Mouse (Mus musculus) liver, embryonic 11.5 days (tissue): ENCODE results near the gene Tmem150c. TPM values are rescaled to one million over a fixed set of nuclear protein-coding genes. Genes with fewer than 3 reads are reported as not detected.

Experiments
- ATAC-seq: fragments of 200-750 bp; cut with Nextera tagmentation; replicated peaks from 2 replicates; pipeline ENCODE4 v1.8.0; 2017; ENCODE audit warnings: moderate number of reproducible peaks, mild to moderate bottlenecking, moderate TSS enrichment, moderate library complexity; ENCODE audit not compliant: low FRiP score
- DNase-seq: peaks from one replicate; pipeline ENCODE4 v3.0.0-alpha.2; 2017; ENCODE audit warnings: low spot score
- H3K27ac ChIP-seq: fragments of 300-500 bp; sonication (generic); 2 replicates; pipeline ENCODE4 v1.5.1; 2014; ENCODE audit warnings: mild to moderate bottlenecking, low read depth, low read length, control low read depth
- H3K27me3 ChIP-seq: fragments of 300-500 bp; sonication (generic); replicated peaks from 2 replicates; pipeline ENCODE4 v1.6.1; 2014; ENCODE audit warnings: low read length, mixed read lengths; ENCODE audit not compliant: control insufficient read depth, insufficient read depth
- H3K36me3 ChIP-seq: fragments of 300-500 bp; sonication (generic); 2 replicates; pipeline ENCODE4 v1.6.1; 2014; ENCODE audit warnings: mild to moderate bottlenecking, low read length, moderate library complexity, mixed read lengths; ENCODE audit not compliant: control insufficient read depth, insufficient read depth
- H3K4me1 ChIP-seq: fragments of 300-500 bp; sonication (generic); replicated peaks from 2 replicates; pipeline ENCODE4 v1.6.1; 2014; ENCODE audit warnings: low read length, mixed read lengths; ENCODE audit not compliant: control insufficient read depth, insufficient read depth
- H3K4me2 ChIP-seq: fragments of 300-500 bp; sonication (generic); 2 replicates; pipeline ENCODE4 v1.6.1; 2014; ENCODE audit warnings: mild to moderate bottlenecking, control low read depth, moderate library complexity
- H3K4me3 ChIP-seq: fragments of 300-500 bp; sonication (generic); 2 replicates; pipeline ENCODE4 v1.5.1; 2014; ENCODE audit warnings: low read depth, low read length, control low read depth
- H3K9ac ChIP-seq: fragments of 300-500 bp; sonication (generic); 2 replicates; pipeline ENCODE4 v1.6.1; 2014; ENCODE audit warnings: low read depth, low read length, control low read depth
- H3K9me3 ChIP-seq: fragments of 300-500 bp; sonication (generic); 2 replicates; pipeline ENCODE4 v1.6.1; 2016; ENCODE audit warnings: low read length, inconsistent platforms, mixed read lengths; ENCODE audit not compliant: control insufficient read depth
- WGBS: fragments of 180-500 bp; shearing (Covaris S2); extraction: QIAGEN DNeasy Blood & Tissue Kit; methylation state at CpG from one replicate; pipeline ENCODE4 v1.1.7; 2014; 5-methylcytosine and 5-hydroxymethylcytosine counted together
- polyA plus RNA-seq: library from polyadenylated mRNA; unstranded; fragments of >200 nt; fragmentation: Nextera tagmentation; extraction: Ambion mirVana; gene quantifications from 2 replicates; pipeline ENCODE4 v1.2.1, GENCODE M21; 2014

The Tmem150c gene
- polyA plus RNA-seq, 1 experiment from 2014 or later: 2.3 TPM

- 47% methylated on average over 1 of the region's 1 CpGs for WGBS
- no peak overlapping the region for H3K27ac ChIP-seq
- no peak for ATAC-seq
Observed at GRCm38 (mm10) chr5:100124530-100124929, 35.1 kb downstream of the Tmem150c start.

GRCm38 (mm10) chr5:100123283-100123682, 36.3 kb downstream of the Tmem150c start:
- H3K9me3 ChIP-seq: no peaks in the 10 kb centered on the region
- 48% methylated on average over 7 of the region's 7 CpGs for WGBS
- ATAC-seq (no peak), DNase-seq (no peak)
- peaks cover 2% of the 10 kb centered on the region; the same call in 1 of the 2 replicates for H3K27me3 ChIP-seq
- no peak overlapping the region for H3K27ac ChIP-seq
- H3K9ac ChIP-seq: no peak overlapping the region
- H3K4me1 ChIP-seq: no peaks in the 10 kb centered on the region; the same call in 1 of the 2 replicates
- no peak overlapping the region for H3K4me2 ChIP-seq
- H3K36me3 ChIP-seq: no peaks in the 10 kb centered on the region
- no peak overlapping the region for H3K4me3 ChIP-seq

More at GRCm38 (mm10) chr5:100124530-100124929, 35.1 kb downstream of the Tmem150c start:
- H3K27me3 ChIP-seq: peaks cover 2% of the 10 kb centered on the region; the same call in 1 of the 2 replicates
- H3K4me3 ChIP-seq: no peak overlapping the region
- no peaks in the 10 kb centered on the region; the same call in 1 of the 2 replicates for H3K4me1 ChIP-seq
- no peak for DNase-seq
- H3K4me2 ChIP-seq: no peak overlapping the region
- H3K36me3 ChIP-seq: no peaks in the 10 kb centered on the region
- H3K9me3 ChIP-seq: no peaks in the 10 kb centered on the region
- H3K9ac ChIP-seq: no peak overlapping the region

- no peaks in the 10 kb centered on the region for H3K9me3 ChIP-seq
- H3K9ac ChIP-seq: no peak overlapping the region
- peak overlapping the region; percentile 37 for H3K4me2 ChIP-seq
- 47% methylated on average over 7 of the region's 7 CpGs for WGBS
- peaks cover 2% of the 10 kb centered on the region; the same call in 1 of the 2 replicates for H3K27me3 ChIP-seq
- H3K36me3 ChIP-seq: no peaks in the 10 kb centered on the region
- H3K4me3 ChIP-seq: no peak overlapping the region
- DNase-seq (no peak), ATAC-seq (no peak)
- H3K4me1 ChIP-seq: no peaks in the 10 kb centered on the region
- no peak overlapping the region for H3K27ac ChIP-seq
Observed at GRCm38 (mm10) chr5:100121170-100121569, 38.4 kb downstream of the Tmem150c start.

- peak overlapping the region; percentile 37 for H3K4me2 ChIP-seq
- no peak overlapping the region for H3K4me3 ChIP-seq
- no peaks in the 10 kb centered on the region for H3K9me3 ChIP-seq
- WGBS: 7% methylated on average over 20 of the region's 20 CpGs
- no peak overlapping the region for H3K9ac ChIP-seq
- ATAC-seq (no peak), DNase-seq (no peak)
- no peak overlapping the region for H3K27ac ChIP-seq
- H3K36me3 ChIP-seq: no peaks in the 10 kb centered on the region
- peaks cover 2% of the 10 kb centered on the region; the same call in 1 of the 2 replicates for H3K27me3 ChIP-seq
- no peaks in the 10 kb centered on the region for H3K4me1 ChIP-seq
Observed at GRCm38 (mm10) chr5:100120711-100121141, 38.9 kb downstream of the Tmem150c start.

GRCm38 (mm10) chr5:100119331-100119730, 40.3 kb downstream of the Tmem150c start:
- Histone ChIP-seq H3K9ac (no peak overlapping the region), H3K4me3 (no peak overlapping the region), H3K27ac (no peak overlapping the region), H3K27me3 (peaks cover 2% of the 10 kb centered on the region; the same call in 1 of the 2 replicates), H3K4me1 (no peaks in the 10 kb centered on the region), H3K9me3 (no peaks in the 10 kb centered on the region), H3K36me3 (no peaks in the 10 kb centered on the region), H3K4me2 (no peak overlapping the region)
- DNase-seq (no peak), ATAC-seq (no peak)
- 56% methylated on average over 8 of the region's 8 CpGs for WGBS

- Histone ChIP-seq H3K9ac (no peak overlapping the region), H3K27ac (no peak overlapping the region), H3K4me3 (no peak overlapping the region), H3K4me2 (no peak overlapping the region), H3K36me3 (no peaks in the 10 kb centered on the region), H3K27me3 (no peaks in the 10 kb centered on the region), H3K4me1 (no peaks in the 10 kb centered on the region), H3K9me3 (no peaks in the 10 kb centered on the region)
- DNase-seq (no peak), ATAC-seq (no peak)
- 47% methylated on average over 5 of the region's 5 CpGs for WGBS
Observed at GRCm38 (mm10) chr5:100113403-100113802, 46.2 kb downstream of the Tmem150c start.

- Histone ChIP-seq H3K4me3 (no peak overlapping the region), H3K27me3 (no peaks in the 10 kb centered on the region), H3K4me1 (no peaks in the 10 kb centered on the region), H3K9ac (no peak overlapping the region), H3K27ac (no peak overlapping the region), H3K9me3 (no peaks in the 10 kb centered on the region), H3K36me3 (no peaks in the 10 kb centered on the region), H3K4me2 (no peak overlapping the region)
- DNase-seq (no peak), ATAC-seq (no peak)
- WGBS: 71% methylated on average over 3 of the region's 3 CpGs
Observed at GRCm38 (mm10) chr5:100110581-100110980, 49.0 kb downstream of the Tmem150c start.

GRCm38 (mm10) chr5:100109543-100110282, 49.9 kb downstream of the Tmem150c start:
- WGBS: 53% methylated on average over 7 of the region's 7 CpGs
- Histone ChIP-seq H3K36me3 (no peaks in the 10 kb centered on the region), H3K4me3 (no peak overlapping the region), H3K9me3 (no peaks in the 10 kb centered on the region), H3K4me2 (no peak overlapping the region), H3K27me3 (no peaks in the 10 kb centered on the region), H3K9ac (no peak overlapping the region), H3K4me1 (no peaks in the 10 kb centered on the region), H3K27ac (no peak overlapping the region)
- no peak for DNase-seq
- ATAC-seq: no peak

- Histone ChIP-seq H3K9me3 (no peaks in the 10 kb centered on the region), H3K4me2 (no peak overlapping the region)
- no peak for ATAC-seq
Observed at GRCm38 (mm10) chr5:100108866-100109265, 50.7 kb downstream of the Tmem150c start.

More at GRCm38 (mm10) chr5:100108866-100109265, 50.7 kb downstream of the Tmem150c start:
- H3K27ac ChIP-seq: no peak overlapping the region
- H3K9ac ChIP-seq: no peak overlapping the region
- H3K27me3 ChIP-seq: no peaks in the 10 kb centered on the region
- no peak for DNase-seq
- 84% methylated on average over 9 of the region's 9 CpGs for WGBS
- H3K4me1 ChIP-seq: no peaks in the 10 kb centered on the region
- no peak overlapping the region for H3K4me3 ChIP-seq
- H3K36me3 ChIP-seq: no peaks in the 10 kb centered on the region
